ENCODE assay signal across 21 mouse cellular contexts in genomic region chr2:133416990-133417581, GRCm38 (mm10).
"Had no signal": no experiment of that assay in that cellular context is flagged by ENCODE, and none has a peak within 500 bp of the region (broad histone marks: within the 10 kb centered on the region; RNA-seq: fewer than 3 reads in every experiment).

No protein-coding gene starts in this region.

- H3K9ac ChIP-seq: limb, embryonic 13.5 days; lung, embryonic 14.5 days; midbrain, embryonic 12.5 days; midbrain, embryonic 15.5 days; neural tube, embryonic 12.5 days; neural tube, embryonic 15.5 days; stomach, embryonic 15.5 days had no signal

- H3K4me3 ChIP-seq: layer of hippocampus, adult 2 months; limb, embryonic 10.5 days; limb, embryonic 13.5 days; midbrain, embryonic 12.5 days; midbrain, embryonic 15.5 days; neural tube, embryonic 12.5 days; neural tube, embryonic 15.5 days; stomach, embryonic 15.5 days had no signal

- H3K36me3 ChIP-seq: limb, embryonic 10.5 days; limb, embryonic 13.5 days; midbrain, embryonic 12.5 days; midbrain, embryonic 15.5 days; neural tube, embryonic 12.5 days; neural tube, embryonic 15.5 days; stomach, embryonic 15.5 days had no signal

- DNase-seq: kidney, adult 2 months; kidney, postnatal 25 days; layer of hippocampus, adult 9-11 months; lung, embryonic 14.5 days; retina, postnatal 1 day; right cerebral cortex, postnatal 25 days; spleen, adult 18-20 months; thymus, adult 18-20 months; thymus, postnatal 36 days had no signal

- H3K27ac ChIP-seq: kidney, postnatal 0 days; layer of hippocampus, adult 2 months; limb, embryonic 10.5 days; limb, embryonic 13.5 days; macrophage; midbrain, embryonic 12.5 days; midbrain, embryonic 15.5 days; neural tube, embryonic 12.5 days; neural tube, embryonic 15.5 days; stomach, embryonic 15.5 days had no signal

- ATAC-seq: inflammation-experienced regulatory T-cells, adult 6 months; lung, postnatal 0 days; midbrain, embryonic 15.5 days had no signal

- H3K9me3 ChIP-seq: limb, embryonic 10.5 days; limb, embryonic 13.5 days; midbrain, embryonic 12.5 days; midbrain, embryonic 15.5 days; neural tube, embryonic 12.5 days; neural tube, embryonic 15.5 days; stomach, embryonic 15.5 days had no signal

- H3K4me2 ChIP-seq: limb, embryonic 13.5 days; lung, embryonic 14.5 days; midbrain, embryonic 12.5 days; midbrain, embryonic 15.5 days; neural tube, embryonic 12.5 days; neural tube, embryonic 15.5 days; stomach, embryonic 15.5 days had no signal

- H3K4me1 ChIP-seq: limb, embryonic 13.5 days; midbrain, embryonic 12.5 days; midbrain, embryonic 15.5 days; neural tube, embryonic 12.5 days; neural tube, embryonic 15.5 days; stomach, embryonic 15.5 days had no signal

- H3K27me3 ChIP-seq: limb, embryonic 13.5 days; midbrain, embryonic 12.5 days; midbrain, embryonic 15.5 days; neural tube, embryonic 12.5 days; neural tube, embryonic 15.5 days; stomach, embryonic 15.5 days had no signal
